Mouse (Mus musculus) urinary bladder, postnatal 36 days (tissue): ENCODE results near the gene Map10.
A peak's percentile ranks its signal among the peaks of the same experiment; 100 is the strongest.

Experiments used
- DNase-seq, 2 experiments: peaks; one replicate each; pipeline ENCODE4 v3.0.0; 2022; ENCODE audit warnings: low spot score in 2 of 2, mixed read lengths in 1 of 2

Gene Map10

DNA sequence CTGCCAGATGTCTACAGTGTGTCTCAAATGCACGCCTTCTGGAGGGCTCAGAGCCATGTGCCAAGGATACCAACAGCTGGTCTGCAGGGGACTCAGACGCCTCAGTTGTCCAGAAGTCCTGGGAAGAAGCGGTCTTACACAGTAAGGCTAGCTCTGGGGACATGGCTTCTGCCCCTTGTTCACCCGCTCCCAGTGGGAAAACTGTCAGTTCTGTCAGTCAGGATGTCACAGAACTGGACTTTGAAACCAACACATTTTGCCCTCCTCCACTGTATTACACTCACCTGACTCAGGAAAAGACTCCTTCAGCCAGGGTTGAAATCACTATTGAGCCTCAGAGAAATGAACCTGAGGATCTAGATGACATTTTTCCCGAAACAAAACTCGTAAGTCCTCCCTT lies 802 bp downstream of the Map10 start:
- no peak for DNase-seq

DNA sequence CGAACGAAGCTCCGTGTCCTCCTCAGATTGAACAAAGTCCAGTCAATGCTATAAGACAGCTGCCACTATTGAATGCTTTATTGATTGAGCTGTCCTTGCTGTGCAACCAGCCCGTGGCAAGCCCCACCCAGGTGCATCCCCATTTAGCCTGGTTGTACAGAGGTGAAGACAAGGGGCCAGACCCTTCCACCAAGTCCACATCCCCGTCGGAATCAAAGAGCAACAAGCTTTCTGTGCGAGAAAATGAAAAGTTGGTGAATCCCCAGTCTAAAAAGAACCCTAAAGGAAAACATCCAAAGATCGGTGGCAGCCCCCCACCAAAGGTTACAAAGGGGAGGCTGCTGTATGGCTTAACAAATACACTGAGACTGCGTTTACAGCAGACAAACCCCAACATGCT lies 1.3 kb downstream of the Map10 start:
- no peak for DNase-seq

DNA sequence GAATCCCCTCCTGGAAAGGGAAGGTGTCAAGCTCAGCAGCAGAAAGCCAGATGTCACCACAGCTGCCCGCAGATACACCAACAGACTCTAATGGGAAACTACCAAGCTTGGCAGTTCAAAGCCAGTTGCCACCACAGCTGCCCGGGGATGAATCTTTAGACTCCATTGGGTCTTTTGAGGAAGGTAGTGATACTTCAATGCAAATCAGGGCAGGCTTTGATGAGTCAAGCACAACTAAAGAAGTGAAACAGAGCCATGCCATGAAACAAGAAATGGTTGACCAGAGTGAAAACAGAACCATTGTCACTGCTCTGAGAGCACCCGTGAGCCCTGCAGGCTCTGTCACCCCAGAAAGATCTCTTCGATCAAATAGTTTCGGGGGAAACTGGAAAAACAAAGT lies 1.8 kb downstream of the Map10 start:
- no peak for DNase-seq

DNA sequence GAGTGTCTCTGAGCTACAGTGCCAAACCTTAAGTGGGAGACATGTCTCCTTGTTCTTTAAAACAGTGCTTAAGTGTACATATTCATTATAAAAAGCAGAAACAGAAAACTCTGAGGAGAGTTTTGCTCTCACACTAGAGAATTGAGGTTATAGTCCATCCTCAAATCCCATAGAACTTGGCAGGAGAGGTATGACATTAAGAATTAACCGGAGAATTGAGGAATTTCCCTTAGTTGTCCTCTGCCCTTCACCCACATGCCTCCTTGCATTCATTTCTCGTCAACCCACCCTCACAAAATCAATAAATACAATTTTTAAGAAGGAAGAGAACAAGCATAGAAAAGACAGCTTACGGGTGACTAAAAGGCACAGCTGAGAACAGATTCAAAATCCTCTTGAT lies 6.2 kb downstream of the Map10 start:
- DNase-seq = no peak

DNA sequence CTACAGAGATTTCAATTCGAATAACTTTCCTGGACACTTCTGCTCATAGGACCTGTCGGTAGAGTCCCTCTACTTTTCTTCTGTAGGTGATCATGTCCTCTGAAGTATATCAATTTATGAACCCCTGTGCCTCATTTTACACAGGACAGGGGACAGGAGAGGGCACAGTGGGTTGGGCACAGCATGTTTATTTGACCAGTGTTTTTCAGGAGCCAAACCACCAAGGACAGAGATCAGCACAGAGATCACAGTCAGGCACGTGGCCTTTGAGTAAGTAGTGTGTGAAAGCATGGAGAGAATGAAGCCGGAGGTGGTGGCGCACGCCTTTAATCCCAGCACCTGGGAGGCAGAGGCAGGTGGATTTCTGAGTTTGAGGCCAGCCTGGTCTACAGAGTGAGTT lies 7.9 kb downstream of the Map10 start:
- no peak for DNase-seq

DNA sequence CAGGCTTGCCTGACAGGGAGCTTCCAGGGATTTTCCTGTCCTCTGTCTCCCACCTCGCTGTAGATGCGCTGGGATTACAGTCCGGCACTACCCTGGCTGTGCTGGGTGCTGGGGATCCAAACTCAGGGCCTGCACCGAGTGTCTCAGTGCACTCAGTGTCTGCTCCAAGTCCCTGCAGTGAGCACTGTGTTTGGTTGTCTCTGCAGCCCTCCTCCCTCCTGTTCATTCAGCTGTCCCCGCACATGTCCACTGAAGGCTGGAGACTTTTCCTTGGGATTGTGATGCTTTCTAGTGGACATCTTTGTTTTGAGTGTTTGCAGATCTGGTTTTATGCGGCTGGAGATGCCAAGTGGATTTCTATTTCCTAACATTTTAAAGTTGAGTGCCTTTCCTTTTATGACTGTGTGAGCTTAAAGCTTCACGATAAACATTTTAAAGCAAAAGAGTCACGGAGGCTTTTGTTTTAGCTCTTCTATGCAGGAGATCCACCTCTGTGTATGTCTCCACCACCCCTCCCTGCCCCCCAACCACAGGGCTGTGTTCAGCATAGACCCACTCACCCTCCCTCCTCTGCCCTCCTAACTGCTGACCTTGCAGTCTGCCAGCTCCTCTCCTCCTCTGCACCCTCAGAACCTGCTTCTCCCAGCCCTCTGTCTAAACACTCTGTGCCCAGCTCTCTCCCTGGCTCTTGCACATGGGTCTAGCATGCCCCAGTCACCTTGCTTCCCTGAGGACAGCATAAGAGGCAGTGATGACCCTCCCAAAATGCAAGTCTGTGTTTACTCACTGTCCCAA lies 9.4 kb downstream of the Map10 start:
- DNase-seq = no peak

DNA sequence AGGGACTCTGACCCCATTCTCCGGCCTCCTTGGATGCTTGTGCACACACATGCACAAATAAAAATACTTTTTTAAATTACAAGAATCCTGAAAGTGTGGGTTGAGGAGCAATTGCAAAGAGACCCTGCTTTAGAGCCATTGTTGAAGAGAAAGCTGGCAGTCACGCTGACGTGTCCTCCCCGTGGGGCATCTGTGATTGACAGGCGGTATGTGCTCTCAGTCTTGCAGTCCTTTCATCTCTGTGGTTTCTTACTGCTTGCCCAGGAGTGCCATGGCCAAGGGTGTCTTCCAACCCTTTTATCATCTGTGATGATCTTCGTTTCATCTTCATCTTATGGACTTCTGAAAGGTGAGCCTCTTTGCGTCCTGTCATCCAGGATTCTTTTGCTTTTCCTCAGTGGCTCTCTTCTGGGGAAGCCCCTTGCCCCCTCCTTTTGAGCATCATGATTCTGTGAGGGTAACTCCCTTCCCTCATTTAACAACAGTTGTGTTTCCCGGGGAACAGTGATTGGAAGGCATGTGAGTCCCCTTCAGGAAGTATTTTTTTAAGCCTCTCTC lies 11.3 kb downstream of the Map10 start:
- no peak for DNase-seq

DNA sequence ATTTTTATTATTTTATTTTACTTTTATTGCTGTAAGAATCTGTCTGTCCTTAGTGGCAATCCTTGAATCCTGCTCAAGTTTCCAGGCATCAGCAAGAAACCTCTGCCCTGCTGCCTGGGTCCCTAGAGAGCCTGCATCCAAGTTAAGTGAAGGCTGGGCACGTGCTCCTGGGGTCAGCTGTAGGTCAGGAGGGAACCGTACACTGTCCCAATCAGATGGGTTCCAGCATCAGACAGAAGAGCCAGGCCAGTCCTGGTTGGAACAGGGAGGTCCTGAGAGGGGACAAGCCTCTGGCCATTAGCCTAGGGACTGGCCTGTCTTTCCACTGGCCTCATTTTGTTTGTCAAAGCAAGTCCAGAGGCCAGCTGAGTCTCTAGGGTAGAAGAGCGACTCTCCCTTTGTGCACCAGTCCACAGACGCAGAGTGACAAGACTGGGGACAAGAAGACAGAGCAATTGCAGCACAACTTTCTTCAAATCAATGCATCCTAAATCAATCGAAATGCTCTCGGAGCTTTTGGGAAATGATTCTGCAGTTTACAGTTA lies 15.7 kb downstream of the Map10 start:
- DNase-seq = no peak

DNA sequence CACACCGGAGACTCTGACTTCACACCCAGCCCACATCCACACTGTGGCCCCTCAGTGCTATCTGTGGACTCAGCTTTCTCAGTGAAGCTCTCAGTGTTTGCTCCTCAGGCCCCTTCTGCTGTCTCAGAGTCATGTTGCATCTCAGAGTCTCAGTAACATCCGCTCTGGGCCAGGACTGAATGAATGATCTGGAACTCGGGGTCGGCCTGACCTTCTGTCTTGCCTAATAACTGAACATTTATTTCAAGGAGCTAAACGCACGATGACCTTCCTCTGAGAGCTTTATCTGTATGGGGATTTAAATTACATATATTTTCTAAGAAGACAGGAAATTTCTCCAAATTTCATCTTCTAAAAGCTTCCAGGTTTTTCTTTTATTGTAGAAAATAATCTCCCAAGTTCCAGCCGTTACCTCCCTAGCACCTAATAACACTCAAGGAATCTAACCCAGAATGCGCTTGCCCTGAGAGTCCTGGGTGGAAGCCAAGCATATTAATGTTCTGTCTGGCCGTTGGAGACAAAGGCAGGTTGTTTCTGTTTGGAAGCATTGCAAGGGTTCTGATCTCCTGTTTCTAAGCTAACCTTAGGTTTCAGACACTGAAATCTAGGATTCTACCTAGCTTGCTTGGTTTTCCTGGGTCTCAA lies 16.7 kb downstream of the Map10 start:
- DNase-seq = no peak

DNA sequence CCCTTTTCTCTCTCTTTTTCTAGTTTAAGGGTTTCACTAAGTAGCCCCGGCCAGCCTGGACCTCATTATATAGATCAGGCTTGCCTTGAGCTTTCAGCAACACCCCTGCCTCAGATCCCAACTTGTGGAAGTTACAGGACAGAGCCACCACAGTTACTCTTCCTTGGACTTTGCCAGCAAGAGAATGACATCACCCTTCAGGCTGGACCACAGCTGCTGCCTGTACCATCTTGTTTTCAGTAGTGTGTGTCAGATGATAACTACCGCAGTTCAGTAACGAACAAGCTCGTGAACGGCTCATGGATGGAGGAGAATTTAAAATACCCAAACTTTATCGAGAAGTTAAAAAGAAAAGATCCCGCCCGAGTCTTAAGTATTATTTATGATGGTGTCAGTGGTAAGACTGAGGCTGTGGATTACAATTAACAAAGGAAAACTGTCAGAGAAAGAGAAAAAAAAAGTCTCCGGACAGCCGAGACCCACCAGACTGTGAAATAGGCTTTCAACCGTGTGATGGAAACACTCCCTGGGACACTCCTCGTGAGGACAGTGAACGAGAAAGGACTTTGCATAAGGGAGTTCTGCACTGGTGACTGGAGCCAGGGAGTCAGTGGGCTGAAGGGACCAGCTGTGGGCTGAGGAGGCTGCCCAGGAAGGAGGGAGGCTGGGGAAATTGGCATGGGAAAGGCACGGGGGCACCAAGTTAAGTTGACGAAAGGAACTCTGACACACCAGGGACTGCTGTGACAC lies 20.7 kb downstream of the Map10 start:
- no peak for DNase-seq

DNA sequence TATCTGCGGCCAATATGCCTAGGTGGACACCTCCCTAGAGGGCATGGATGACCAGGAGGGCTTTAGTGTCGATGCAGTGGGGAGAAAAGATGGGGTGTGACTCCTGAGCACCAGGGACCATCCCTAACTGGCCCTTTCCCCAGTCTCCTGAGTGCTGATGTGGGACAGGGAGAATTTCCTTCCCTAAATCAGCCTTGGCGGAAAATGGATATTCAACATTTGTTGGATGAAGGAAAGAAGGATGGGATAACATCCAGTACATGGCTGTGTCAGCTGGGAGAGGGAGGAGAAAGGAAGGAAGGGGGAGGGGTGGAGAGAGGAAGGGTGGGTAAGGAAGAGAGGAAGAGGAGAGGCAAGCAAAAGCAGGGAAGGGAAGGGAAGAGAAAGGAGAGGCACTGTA lies 21.3 kb downstream of the Map10 start:
- DNase-seq = no peak

DNA sequence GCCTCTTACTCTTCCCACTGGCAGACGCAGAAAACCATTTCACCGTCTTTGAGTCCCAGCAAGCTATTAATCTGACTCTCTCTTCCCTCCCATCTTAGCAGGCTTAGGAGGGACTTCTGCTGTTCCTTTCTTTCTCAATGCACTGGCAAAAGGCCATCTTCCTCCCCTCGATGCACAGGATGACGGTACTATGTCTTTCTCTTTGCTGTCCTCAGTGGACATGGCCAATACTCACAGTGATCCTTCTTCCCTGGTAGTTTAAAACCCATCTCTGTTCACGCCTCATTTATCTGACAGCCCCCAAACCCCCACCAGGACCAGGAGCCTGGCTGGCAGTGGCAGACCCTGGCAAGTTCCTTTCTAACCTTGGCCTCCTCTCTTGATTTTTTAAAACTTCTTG lies 22.8 kb downstream of the Map10 start:
- peak in 1 of 2 experiments; percentile 13 for DNase-seq

DNA sequence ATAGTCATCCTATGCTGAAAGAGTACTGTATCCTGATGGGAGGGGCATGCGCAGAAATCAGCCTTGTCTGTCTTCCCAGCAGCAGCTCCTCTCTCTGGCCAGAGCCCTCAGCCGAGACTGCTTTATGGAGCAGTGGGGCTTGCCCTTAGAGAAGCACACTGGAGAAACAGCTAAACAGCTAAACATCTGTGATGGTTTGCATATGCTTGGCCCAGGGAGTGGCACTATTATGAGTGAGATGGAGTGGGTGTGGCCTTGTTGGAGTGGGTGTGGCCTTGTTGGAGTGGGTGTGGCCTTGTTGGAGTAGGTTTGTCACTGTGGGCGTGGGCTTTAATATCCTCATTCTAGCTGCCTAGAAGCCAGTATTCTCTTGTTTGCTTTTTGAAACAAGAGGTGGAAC lies 23.6 kb downstream of the Map10 start:
- no peak for DNase-seq

DNA sequence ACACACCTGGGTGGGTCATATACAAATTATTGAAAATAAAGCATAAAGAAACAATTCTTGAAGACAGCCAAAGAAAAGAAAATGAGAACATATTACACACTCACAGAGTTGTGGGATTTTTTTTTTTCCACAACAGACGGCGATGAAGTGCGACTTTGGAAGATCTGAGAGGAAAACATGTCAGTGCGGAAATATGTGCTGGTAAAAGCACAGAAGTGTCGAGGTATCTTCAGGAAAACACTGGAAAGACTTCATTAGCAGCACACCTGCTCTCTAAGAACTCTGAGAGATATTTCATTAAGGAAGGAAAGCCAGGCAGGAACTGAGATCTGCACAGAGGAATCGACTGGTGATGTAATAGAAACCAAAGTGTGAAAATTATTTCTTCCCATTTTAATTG lies 26.3 kb downstream of the Map10 start:
- DNase-seq = no peak

DNA sequence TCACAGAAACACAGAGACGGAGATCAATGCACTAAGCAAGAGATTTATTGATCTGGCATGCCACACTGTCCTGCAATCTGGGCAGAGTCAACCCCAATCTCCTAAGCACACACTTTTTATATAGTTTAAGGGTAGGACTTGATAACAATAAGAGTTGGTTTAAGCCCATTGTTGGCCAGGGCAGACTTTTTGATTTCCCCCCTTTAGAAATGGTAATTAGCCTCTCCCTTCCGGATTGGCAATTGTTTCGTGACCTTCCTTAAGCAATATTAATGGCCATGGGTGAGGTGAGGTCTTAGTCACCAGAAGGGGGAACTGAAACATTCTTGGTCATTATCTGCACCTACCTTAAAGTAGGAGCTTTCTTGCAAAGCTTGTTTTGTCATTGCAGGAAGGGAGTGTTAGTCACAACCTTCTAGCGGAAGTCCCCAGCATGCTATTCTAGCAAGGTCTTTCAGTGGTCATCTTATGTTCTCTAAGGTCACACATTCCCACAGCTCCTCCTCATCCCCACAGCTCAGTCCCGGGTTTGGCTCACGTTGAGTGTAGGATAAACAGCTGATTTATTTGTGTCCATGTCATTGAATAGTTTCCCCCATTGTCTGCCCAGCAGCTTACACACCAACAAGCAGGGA lies 29.9 kb downstream of the Map10 start:
- no peak for DNase-seq

DNA sequence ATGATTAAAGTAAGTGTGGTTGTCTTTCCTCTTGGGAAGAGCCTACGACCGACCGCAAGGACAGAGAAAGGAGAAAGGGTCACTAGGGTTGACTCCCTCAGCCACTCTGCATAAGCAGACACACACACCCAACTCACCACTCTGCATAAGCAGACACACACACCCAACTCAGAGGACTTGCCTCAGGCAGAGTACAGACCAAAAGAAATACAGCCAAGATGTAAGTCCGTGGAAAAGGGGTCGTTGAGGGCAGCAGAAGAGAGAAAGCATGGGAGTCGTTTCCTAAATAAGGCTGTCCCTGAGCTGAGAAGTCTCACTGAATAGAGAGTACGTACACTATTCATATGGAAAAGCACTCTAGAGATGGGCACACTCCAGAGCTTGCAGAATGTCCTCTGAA lies 30.8 kb downstream of the Map10 start:
- no peak for DNase-seq

DNA sequence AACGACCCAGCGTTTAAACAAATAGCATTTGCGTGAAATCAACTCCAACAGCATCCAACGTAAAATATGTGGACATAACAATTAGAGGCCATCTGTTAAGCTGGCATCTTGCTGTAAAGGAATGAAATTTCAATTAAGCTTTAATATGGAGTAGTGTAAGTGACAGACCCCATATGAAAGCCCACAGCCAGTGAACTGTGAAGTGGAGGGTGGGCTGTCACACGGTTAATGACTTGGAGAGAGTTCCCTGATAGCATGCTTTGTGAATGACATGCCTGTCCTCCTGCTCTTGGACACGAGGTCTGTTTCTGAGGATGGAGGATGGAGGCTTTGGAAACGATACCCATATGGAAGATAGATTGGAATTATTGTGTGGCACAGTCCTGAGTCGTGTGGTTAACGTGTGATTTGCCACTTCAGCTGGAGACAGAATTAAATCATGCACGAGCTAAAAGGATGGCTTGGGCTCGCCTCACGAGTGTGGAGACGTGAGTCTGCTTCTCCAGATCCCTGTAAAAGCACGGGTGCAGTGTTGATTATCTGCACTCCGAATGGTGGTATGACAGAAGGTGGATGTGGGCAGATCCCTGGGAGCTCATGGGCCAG lies 33.4 kb downstream of the Map10 start:
- DNase-seq = no peak

DNA sequence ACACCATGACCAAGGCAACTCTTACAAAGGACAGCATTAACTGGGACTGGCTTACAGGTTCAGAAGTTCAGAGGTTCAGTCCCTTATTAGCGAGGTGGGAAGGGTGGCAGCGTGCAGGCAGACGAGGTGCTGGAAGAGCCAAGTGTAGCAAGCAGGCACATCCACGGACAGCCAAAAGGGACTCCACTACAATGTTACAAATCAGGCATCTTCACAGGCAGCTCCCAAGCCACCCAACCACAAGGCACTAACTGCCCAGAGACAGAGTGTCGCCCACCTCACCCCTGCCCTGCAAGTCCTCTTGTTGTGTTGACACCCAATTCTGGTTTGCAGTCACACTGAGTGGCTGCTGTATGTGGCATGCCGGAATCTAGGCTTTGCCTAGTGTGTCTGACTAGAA lies 34.8 kb downstream of the Map10 start:
- no peak for DNase-seq

DNA sequence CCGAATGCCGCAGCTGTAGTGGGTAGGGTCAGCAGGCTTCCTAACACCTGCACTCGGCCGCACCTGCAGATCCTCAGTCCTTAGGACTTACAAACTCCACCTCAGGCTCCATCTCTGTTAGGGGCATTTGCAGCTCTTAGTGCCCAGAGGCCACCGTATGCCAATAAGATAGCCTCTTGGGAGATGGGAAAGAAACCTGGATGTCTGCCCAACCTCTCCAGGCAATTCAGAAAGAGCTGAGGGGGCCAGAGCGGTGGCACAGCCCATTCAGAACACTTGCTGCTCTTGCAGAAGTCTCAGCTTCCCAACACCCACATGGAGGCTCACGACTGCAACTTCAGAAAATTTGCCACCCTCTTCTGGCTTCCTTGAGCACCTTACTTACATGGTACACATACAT lies 36.2 kb downstream of the Map10 start:
- DNase-seq = no peak

DNA sequence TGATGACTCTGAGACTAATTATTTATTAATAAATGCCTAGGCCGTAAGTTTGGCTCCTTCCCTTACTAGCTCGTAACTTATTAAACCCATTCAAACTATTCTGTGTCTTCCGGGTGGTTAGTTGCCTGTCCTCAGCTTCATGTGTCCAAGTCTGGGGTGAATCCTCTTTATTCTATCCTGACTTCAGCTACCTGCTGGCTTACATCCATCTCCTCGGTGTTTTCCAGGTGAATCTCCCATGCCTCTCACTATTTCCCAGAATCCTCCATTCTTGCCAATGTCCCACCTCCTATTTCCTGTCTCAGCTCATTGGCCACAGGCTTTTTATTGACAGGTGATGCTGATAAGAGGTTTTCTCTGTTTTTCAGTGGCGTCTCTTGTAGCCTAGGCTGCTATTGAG lies 39.6 kb downstream of the Map10 start:
- DNase-seq = no peak

DNA sequence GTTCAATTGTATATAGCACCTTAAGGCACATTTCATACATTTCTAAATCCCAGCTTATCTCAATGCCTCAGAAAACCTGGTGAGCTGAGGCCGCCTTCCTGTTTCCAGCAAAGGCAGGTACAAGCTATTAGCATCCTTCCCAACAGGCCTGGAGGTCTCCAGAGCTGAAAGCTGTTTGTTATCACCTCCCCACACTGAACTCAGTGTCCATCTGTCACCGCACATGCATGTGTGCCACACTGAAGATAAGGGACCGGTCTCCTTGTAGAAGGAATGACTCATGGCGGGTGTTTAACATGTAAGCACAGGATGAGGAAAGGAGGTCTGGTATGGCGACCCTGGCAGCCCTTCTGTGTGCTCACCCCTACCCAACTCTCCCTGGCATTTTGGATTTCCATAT lies 41.9 kb downstream of the Map10 start:
- DNase-seq = no peak
